8 mouse cellular contexts compared by ENCODE assay signal in genomic region chr17:28373821-28374220, GRCm38 (mm10). TPM values are rescaled to one million over a fixed set of nuclear protein-coding genes. Genes with fewer than 3 reads are reported as not detected.
DNase-seq lines count a peak whose midpoint lies in the region; TF ChIP-seq lines count a peak whose summit lies in the region.

No protein-coding gene starts in this region.

- H3K4me1 ChIP-seq in heart, adult 2 months (ENCODE audit: control insufficient read depth, insufficient read depth, low read length), result peaks cover 2% of the 10 kb centered on the region; the same call in 1 of the 2 replicates
- no peaks in the 10 kb centered on the region for H3K4me1 ChIP-seq in liver, adult 2 months (ENCODE audit: control insufficient read depth, insufficient read depth, low read length)

- intact Hi-C loops in heart, adult 2 months (cut with DNase I), result no loop called here
- intact Hi-C loops in gastrocnemius, adult 2 months (cut with DNase I), result no loop called here

- H3K9ac ChIP-seq in heart, adult 2 months (ENCODE audit: low read depth, low read length), result no peak overlapping the region
- H3K9ac ChIP-seq in liver, adult 2 months (ENCODE audit: low read depth, low read length), result no peak overlapping the region

- WGBS in heart, adult 2 months, result 27% methylated on average over 10 of the region's 10 CpGs
- 24% methylated on average over 10 of the region's 10 CpGs for WGBS in liver, adult 2 months

- no peaks in the 10 kb centered on the region for H3K79me3 ChIP-seq in C2C12 (ENCODE audit: low read depth)

- DNase-seq in heart, adult 2 months, result peak in 1 of 2 experiments; percentile 55
- no peak for DNase-seq in heart, adult 8-10 months (ENCODE audit: low spot score)
- DNase-seq in adrenal gland, adult 2 months, result peak; percentile 57
- DNase-seq in gastrocnemius, adult 2 months, result peak; percentile 63
- no peak for DNase-seq in liver, adult 2 months (ENCODE audit: extremely low read depth, low read depth, low spot score)
- DNase-seq in retina, adult 2 months (ENCODE audit: low read depth, low spot score), result peak; percentile 71
- no peak for DNase-seq in right cerebral cortex, postnatal 36 days (ENCODE audit: low spot score in 2 of 2)

- TF ChIP-seq POLR2A in heart, adult 2 months (IDR thresholded peaks at IDR 0.05; ENCODE audit: insufficient read depth, low read depth, low read length), result no peak
- TF ChIP-seq POLR2A in liver, adult 2 months (IDR thresholded peaks at IDR 0.05; ENCODE audit: extremely low read depth, insufficient read depth, low read length), result no peak

- peaks cover 5% of the 10 kb centered on the region; the same call in 1 of the 2 replicates for H3K27me3 ChIP-seq in heart, adult 2 months (ENCODE audit: control insufficient read depth, insufficient read depth, low read length)
- no peaks in the 10 kb centered on the region for H3K27me3 ChIP-seq in C2C12 (ENCODE audit: control insufficient read depth, insufficient read depth, insufficient read length)
- peaks cover 8% of the 10 kb centered on the region for H3K27me3 ChIP-seq in liver, adult 2 months (ENCODE audit: control insufficient read depth, insufficient read depth, low read length)

- TF ChIP-seq CTCF in heart, adult 2 months (IDR thresholded peaks at IDR 0.05), result peak; percentile 74
- TF ChIP-seq CTCF in C2C12 (IDR thresholded peaks at IDR 0.05; ENCODE audit: control insufficient read depth, insufficient read depth, insufficient read length), result peak; percentile 86
- peak; percentile 78 for TF ChIP-seq CTCF in gastrocnemius, adult 2 months (IDR thresholded peaks at IDR 0.05)
- peak; percentile 94 for TF ChIP-seq CTCF in liver, adult 2 months (IDR thresholded peaks at IDR 0.05; ENCODE audit: low read depth, low read length)

- no peak overlapping the region for H3ac ChIP-seq in C2C12 (ENCODE audit: control insufficient read depth, insufficient read length, low read depth)

- H3K4me3 ChIP-seq in heart, adult 2 months, result no peak overlapping the region
- H3K4me3 ChIP-seq in C2C12 (ENCODE audit: insufficient read depth, poor library complexity, severe bottlenecking), result no peak overlapping the region
- no peak overlapping the region for H3K4me3 ChIP-seq in gastrocnemius, adult 2 months
- no peak overlapping the region for H3K4me3 ChIP-seq in liver, adult 2 months (ENCODE audit: insufficient read depth, low read depth, low read length)

- no peaks in the 10 kb centered on the region for H3K36me3 ChIP-seq in heart, adult 2 months (ENCODE audit: control insufficient read depth, insufficient read depth, low read length)
- no peaks in the 10 kb centered on the region for H3K36me3 ChIP-seq in C2C12 (ENCODE audit: control insufficient read depth, insufficient read depth)
- H3K36me3 ChIP-seq in liver, adult 2 months (ENCODE audit: control insufficient read depth, insufficient read depth, low read length), result no peaks in the 10 kb centered on the region

- no peak overlapping the region for H3K27ac ChIP-seq in heart, adult 2 months
- no peak overlapping the region for H3K27ac ChIP-seq in gastrocnemius, adult 2 months
- no peak overlapping the region for H3K27ac ChIP-seq in liver, adult 2 months (replicated peaks; ENCODE audit: insufficient read depth, low read depth, low read length)

- no peaks in the 10 kb centered on the region for H3K79me2 ChIP-seq in heart, adult 2 months (replicated peaks; ENCODE audit: control insufficient read depth, insufficient read depth, low read length)
- H3K79me2 ChIP-seq in C2C12 (ENCODE audit: control insufficient read depth, insufficient read depth), result no peaks in the 10 kb centered on the region
- no peaks in the 10 kb centered on the region for H3K79me2 ChIP-seq in liver, adult 2 months (ENCODE audit: control insufficient read depth, insufficient read depth, low read length)

- TF ChIP-seq EP300 in heart, adult 2 months (IDR thresholded peaks at IDR 0.05; ENCODE audit: insufficient read depth, low read depth, low read length), result no peak

TF ChIP-seq in C2C12, 6 proteins besides CTCF, POLR2A, EP300 and RAD21:
- no peak for TF ChIP-seq MYOG (IDR thresholded peaks at IDR 0.05; ENCODE audit: control insufficient read depth, extremely low read depth, insufficient read length)
- no peak for TF ChIP-seq USF1 (IDR thresholded peaks at IDR 0.05; ENCODE audit: low read depth)

RNA-seq across cellular contexts. Expression of gene Tulp1, which starts 8.8 kb away (rescaled TPM):
- total RNA-seq in heart, adult 2 months (2021), result not detected
- 0.38 TPM in 1 of 2 replicates, not detected in the other for polyA plus RNA-seq in heart, adult 2 months (2012; rRNA removed)
- not detected for total RNA-seq in heart, adult 8-10 months (2022)
- 0.27 TPM for polyA plus RNA-seq in C2C12 (2012; fragmentation: generic; extraction: Trizol)
- total RNA-seq in adrenal gland, adult 2 months (2021), result not detected
- 0.49 and 0.91 TPM in 2 replicates for polyA plus RNA-seq in adrenal gland, adult 2 months (2012; rRNA removed)
- total RNA-seq in gastrocnemius, adult 2 months (2021), result not detected
- not detected in 2 replicates for total RNA-seq in liver, adult 2 months (2014; rRNA removed)
- polyA plus RNA-seq in liver, adult 2 months (2012; rRNA removed), result not detected in 2 replicates

RNA-seq across cellular contexts. Expression of gene Tead3, which starts 23.2 kb away (rescaled TPM):
- total RNA-seq in heart, adult 2 months (2021), result 10 to 100 TPM; 12.7 to 13.7 TPM
- 20.2 and 21.2 TPM in 2 replicates for polyA plus RNA-seq in heart, adult 2 months (2012; rRNA removed)
- 10 to 100 TPM in 3 of 4 experiments, 1 to 10 TPM in 1; 8.4 to 15.6 (median 11.7) TPM for total RNA-seq in heart, adult 8-10 months (2022)
- polyA plus RNA-seq in C2C12 (2012; fragmentation: generic; extraction: Trizol), result 21.5 TPM
- 10 to 100 TPM in 1 of 2 experiments, 1 to 10 TPM in 1; 8.6 to 12.5 TPM for total RNA-seq in adrenal gland, adult 2 months (2021)
- 15.9 and 17.6 TPM in 2 replicates for polyA plus RNA-seq in adrenal gland, adult 2 months (2012; rRNA removed)
- 1 to 10 TPM; 6.9 to 7.4 TPM for total RNA-seq in gastrocnemius, adult 2 months (2021)
- total RNA-seq in liver, adult 2 months (2014; rRNA removed), result 3.0 and 3.7 TPM in 2 replicates
- 7.6 and 11.0 TPM in 2 replicates for polyA plus RNA-seq in liver, adult 2 months (2012; rRNA removed)

RNA-seq across cellular contexts. Expression of gene Rpl10a, which starts 45.5 kb away (rescaled TPM):
- 100 to 1,000 TPM; 360 to 417 TPM for total RNA-seq in heart, adult 2 months (2021)
- 634 and 1,197 TPM in 2 replicates for polyA plus RNA-seq in heart, adult 2 months (2012; rRNA removed)
- total RNA-seq in heart, adult 8-10 months (2022), result 100 to 1,000 TPM; 377 to 423 (median 382) TPM
- 3,499 TPM for polyA plus RNA-seq in C2C12 (2012; fragmentation: generic; extraction: Trizol)
- total RNA-seq in adrenal gland, adult 2 months (2021), result 100 to 1,000 TPM; 826 to 935 TPM
- polyA plus RNA-seq in adrenal gland, adult 2 months (2012; rRNA removed), result 2,217 and 2,897 TPM in 2 replicates
- total RNA-seq in gastrocnemius, adult 2 months (2021), result 100 to 1,000 TPM; 382 to 410 TPM
- 497 and 711 TPM in 2 replicates for total RNA-seq in liver, adult 2 months (2014; rRNA removed)
- polyA plus RNA-seq in liver, adult 2 months (2012; rRNA removed), result 1,137 and 1,616 TPM in 2 replicates

Comparison
In these comparisons a context has a peak if more than half of its experiments do, and no peak if none do; other contexts are left out.
1. DNase-seq: peak in adrenal gland, adult 2 months (single experiment), gastrocnemius, adult 2 months (single experiment) and retina, adult 2 months (single experiment); none in heart, adult 8-10 months (single experiment), liver, adult 2 months (single experiment) and right cerebral cortex, postnatal 36 days (0 of 2).
2. Peak in every context shown above with its lines, with median percentiles within 50 percentile points of each other: CTCF ChIP-seq.